Mouse (Mus musculus) left cerebral cortex, adult 2 months (tissue): ENCODE data around the gene Zbtb38. TPM values are rescaled to one million over a fixed set of nuclear protein-coding genes. Genes with fewer than 3 reads are reported as not detected.
A peak's percentile ranks its signal among the peaks of the same experiment; 100 is the strongest.

Experiments used
- DNase-seq, 2 experiments: peaks; one replicate each; pipeline ENCODE4 v3.0.0; 2021 to 2022; ENCODE audit warnings: low spot score in 2 of 2, mixed read lengths in 1 of 2; ENCODE audit errors: extremely low spot score in 1 of 2
- H3K27ac ChIP-seq: fragments of 200-600 bp; 2 replicates; pipeline ENCODE4 v1.8.1; 2022
- H3K4me3 ChIP-seq: fragments of 200-600 bp; 2 replicates; pipeline ENCODE4 v1.8.1; 2022
- CTCF ChIP-seq: fragments of 200-600 bp; IDR thresholded peaks from 2 replicates; pipeline ENCODE4 v1.8.1; 2022; ENCODE audit warnings: antibody characterized with exemption, mild to moderate bottlenecking, moderate library complexity
- intact Hi-C: fragments of 180-260 bp; cut with DNase I; formaldehyde crosslinking; loops from one replicate; pipeline ENCODE4 v1.15.1; 2025
- total RNA-seq, 2 experiments: library from RNA; stranded (reverse); gene quantifications; 2 replicates each; pipeline ENCODE4 v1.2.3; 2021

Zbtb38 gene
- total RNA-seq, 2 experiments from 2014 or later = 64.2 to 68.6 TPM

- TF ChIP-seq CTCF = no peak
- intact Hi-C loops = no loop called here
- Histone ChIP-seq H3K27ac (no peak overlapping the region), H3K4me3 (no peak overlapping the region)
- DNase-seq = no peak
Measured at GRCm38 (mm10) chr9:96717698-96718401, 34.8 kb downstream of the Zbtb38 start.

- intact Hi-C loops = no loop called here
- Histone ChIP-seq H3K27ac (no peak overlapping the region), H3K4me3 (no peak overlapping the region)
- no peak for TF ChIP-seq CTCF
- DNase-seq = no peak
Measured at GRCm38 (mm10) chr9:96716735-96717444, 35.7 kb downstream of the Zbtb38 start.

DNA sequence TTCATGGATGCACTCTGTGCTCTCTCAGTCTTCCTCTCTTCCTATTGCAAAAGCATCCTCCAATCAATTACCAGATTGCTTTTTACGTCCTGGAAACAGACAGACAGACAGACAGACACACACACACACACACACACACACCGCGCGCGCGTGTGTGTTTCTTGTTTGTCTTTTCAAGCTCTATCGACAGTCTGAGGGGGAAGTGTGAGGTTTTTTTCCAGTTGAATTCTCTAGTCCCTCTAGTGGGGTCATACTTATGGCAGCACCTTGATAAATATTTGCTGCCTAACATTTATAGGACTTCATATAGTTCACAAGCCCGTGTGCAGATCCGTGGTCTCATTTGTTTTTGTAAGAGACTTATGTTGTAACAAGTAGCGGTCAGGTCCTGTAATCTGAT is 36.5 kb downstream of the Zbtb38 start:
- no peak for TF ChIP-seq CTCF
- no peak for DNase-seq
- intact Hi-C loops = no loop called here
- Histone ChIP-seq H3K27ac (no peak overlapping the region), H3K4me3 (no peak overlapping the region)

- no peak for TF ChIP-seq CTCF
- intact Hi-C loops = no loop called here
Measured at GRCm38 (mm10) chr9:96715171-96715570, 37.5 kb downstream of the Zbtb38 start.

GRCm38 (mm10) chr9:96713472-96714390 is 38.9 kb downstream of the Zbtb38 start:
- no peak for TF ChIP-seq CTCF
- intact Hi-C loops = no loop called here
- DNase-seq = no peak
- Histone ChIP-seq H3K4me3 (no peak overlapping the region), H3K27ac (peak overlapping the region; percentile 41; the same call in 1 of the 2 replicates)

More at GRCm38 (mm10) chr9:96715171-96715570, 37.5 kb downstream of the Zbtb38 start:
- no peak overlapping the region for H3K4me3 ChIP-seq
- no peak overlapping the region for H3K27ac ChIP-seq
- no peak for DNase-seq

DNA sequence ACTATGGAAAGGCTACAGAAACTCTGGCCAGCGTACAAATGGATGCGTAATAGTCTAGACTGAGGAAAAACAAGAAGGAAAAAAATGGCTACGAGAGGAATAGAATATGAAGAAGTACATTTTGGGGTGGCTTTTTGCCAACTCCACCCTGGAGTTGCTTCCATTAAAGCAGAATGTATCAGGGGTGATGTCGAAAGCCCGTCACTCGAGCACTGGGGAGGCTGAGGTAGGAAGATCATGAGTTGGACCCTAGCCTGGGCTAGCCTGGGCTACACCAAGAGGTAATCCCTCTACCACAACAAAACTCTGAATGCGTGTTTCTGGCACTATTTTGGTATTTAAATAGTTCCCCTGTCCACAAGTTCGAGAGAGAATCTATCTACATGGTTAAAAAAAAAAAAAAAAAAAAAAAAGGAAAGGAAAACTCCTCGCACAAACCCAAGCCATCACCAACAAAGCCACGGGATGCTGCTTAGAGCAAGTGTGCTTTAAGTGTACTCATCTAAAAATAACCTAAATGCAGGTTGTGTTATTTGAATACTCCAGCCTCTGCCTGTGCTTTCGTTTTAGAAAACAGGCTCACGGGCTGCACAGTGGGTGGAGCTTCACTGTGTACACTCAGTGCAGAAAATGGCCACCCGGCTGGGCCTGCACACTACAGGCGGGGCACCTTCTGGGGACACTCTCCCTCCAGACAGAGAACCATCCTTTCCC is 39.7 kb downstream of the Zbtb38 start:
- H3K27ac ChIP-seq = peak overlapping the region; percentile 41; the same call in 1 of the 2 replicates
- H3K4me3 ChIP-seq = no peak overlapping the region
- no peak for TF ChIP-seq CTCF
- DNase-seq = no peak
- intact Hi-C loops = no loop called here

GRCm38 (mm10) chr9:96712045-96712444 is 40.6 kb downstream of the Zbtb38 start:
- Histone ChIP-seq H3K4me3 (no peak overlapping the region), H3K27ac (no peak overlapping the region)
- intact Hi-C loops = no loop called here
- no peak for DNase-seq
- TF ChIP-seq CTCF = no peak

DNA sequence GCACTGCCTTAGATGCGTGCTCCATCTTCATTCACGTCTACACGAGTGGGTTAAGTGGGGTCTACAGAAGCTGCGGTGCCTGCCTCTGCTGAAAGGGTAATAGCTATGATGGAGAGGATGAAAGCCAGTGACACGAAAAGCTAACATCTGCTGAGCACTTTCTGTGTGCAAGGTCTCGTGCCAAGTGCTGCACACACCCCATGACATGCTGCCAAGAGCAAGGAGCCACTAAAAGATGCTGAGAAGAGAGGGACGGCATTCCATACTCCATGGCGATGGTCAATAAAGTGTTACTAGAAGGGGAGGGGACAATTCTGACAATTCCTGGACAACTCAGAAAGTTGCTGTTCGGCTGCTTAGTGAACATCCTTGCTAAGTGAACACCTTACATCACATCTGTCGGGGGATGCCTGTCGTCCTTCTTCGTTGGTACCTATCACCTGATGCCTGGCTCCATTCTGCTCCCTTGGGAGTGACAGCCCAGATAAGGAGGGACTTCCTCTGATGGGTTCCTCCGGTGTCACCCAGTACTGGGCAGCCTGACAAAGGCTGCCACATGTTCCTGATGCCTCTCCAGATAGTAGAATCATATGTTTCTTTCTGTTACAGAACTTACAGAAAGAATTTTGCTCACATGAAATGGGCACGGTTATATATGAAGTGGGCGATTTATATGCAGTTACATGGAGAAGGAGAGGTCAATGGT is 42.2 kb downstream of the Zbtb38 start:
- no peak for TF ChIP-seq CTCF
- DNase-seq = no peak
- H3K4me3 ChIP-seq = no peak overlapping the region
- H3K27ac ChIP-seq = no peak overlapping the region; the same call in 1 of the 2 replicates
- intact Hi-C loops = no loop called here

DNA sequence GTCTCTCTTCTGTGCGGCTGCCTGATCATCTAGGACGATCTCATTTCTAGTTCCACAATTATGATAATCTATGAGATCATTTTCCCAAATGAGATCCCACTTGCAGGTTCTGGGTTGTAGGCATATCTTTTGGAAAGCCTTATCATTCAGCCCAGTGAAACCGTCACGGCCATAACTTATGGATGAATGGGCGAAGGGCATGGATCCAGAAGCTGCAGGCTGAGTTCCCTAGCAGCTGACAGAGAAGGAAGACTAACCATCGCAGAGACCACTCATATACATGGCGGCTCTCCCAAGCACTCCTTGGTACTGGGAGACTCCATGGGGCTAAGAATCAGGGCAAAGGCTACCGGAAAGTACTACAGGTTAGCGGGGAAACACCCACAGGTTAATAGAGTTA is 43.7 kb downstream of the Zbtb38 start:
- DNase-seq = no peak
- intact Hi-C loops = no loop called here
- Histone ChIP-seq H3K4me3 (no peak overlapping the region), H3K27ac (no peak overlapping the region)
- no peak for TF ChIP-seq CTCF

- intact Hi-C loops = no loop called here
- Histone ChIP-seq H3K27ac (no peak overlapping the region), H3K4me3 (no peak overlapping the region)
- DNase-seq = no peak
- no peak for TF ChIP-seq CTCF
Measured at GRCm38 (mm10) chr9:96707964-96708363, 44.7 kb downstream of the Zbtb38 start.
